8 mouse cellular contexts compared by ENCODE assay signal in the genomic region with DNA sequence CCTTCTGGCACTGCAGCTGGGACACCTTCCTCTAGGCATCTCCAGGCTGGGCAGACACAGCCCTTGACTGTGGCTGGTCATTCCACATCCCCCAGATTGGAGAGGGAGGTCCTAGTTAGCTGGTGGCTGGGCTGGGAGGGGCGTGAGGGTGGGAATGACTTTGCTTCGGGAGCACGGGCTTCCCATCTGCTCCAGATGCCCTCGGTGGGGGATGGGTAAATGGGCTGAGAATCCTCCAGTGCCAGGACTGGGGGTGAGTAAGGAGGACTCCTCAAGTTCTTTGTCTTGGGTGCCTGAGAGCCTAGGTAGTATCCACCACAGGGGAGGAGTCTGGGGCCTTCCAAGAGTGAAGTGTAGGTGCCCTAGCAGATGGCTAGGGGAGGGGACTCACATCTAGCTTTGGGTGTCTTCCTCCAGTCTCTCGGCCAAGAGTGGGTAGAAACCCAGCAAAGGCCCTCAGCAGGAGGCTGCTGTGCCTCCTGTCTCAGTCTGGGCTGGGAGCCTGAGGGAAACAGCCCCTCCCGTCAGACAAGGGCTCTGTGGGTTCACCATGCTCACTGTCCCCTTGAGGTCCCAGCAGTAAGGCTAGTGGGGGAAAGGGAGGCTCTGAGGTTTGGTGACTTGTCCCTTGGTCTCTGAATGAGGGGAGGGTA. TPM values are rescaled to one million over a fixed set of nuclear protein-coding genes. Genes with fewer than 3 reads are reported as not detected.
A peak's percentile ranks its signal among the peaks of the same experiment; 100 is the strongest.
DNase-seq lines count a peak whose midpoint lies in the region; ATAC-seq and TF ChIP-seq lines count a peak whose summit lies in the region.

No protein-coding gene starts in this region.

- H3K27me3 ChIP-seq in heart, embryonic 10.5 days (ENCODE audit: insufficient read depth, poor library complexity, severe bottlenecking), result no peaks in the 10 kb centered on the region
- no peaks in the 10 kb centered on the region for H3K27me3 ChIP-seq in E14TG2a.4 (ENCODE audit: insufficient read depth, low read length)
- no peaks in the 10 kb centered on the region for H3K27me3 ChIP-seq in forebrain, embryonic 13.5 days
- no peaks in the 10 kb centered on the region for H3K27me3 ChIP-seq in limb, embryonic 13.5 days
- peaks cover 34% of the 10 kb centered on the region for H3K27me3 ChIP-seq in liver, embryonic 12.5 days (replicated peaks)

- intact Hi-C loops in heart, postnatal 25 days (cut with DNase I), result no loop called here

- ATAC-seq in forebrain, embryonic 13.5 days, result no peak
- ATAC-seq in limb, embryonic 13.5 days (ENCODE audit: low FRiP score, low read depth), result no peak
- ATAC-seq in liver, embryonic 12.5 days, result no peak

- TF ChIP-seq CTCF in E14TG2a.4 (conservative IDR thresholded peaks at IDR 0.05; ENCODE audit: low read length), result no peak

- no peaks in the 10 kb centered on the region for H3K9me3 ChIP-seq in heart, embryonic 10.5 days
- no peaks in the 10 kb centered on the region for H3K9me3 ChIP-seq in E14TG2a.4 (ENCODE audit: low read length)
- no peaks in the 10 kb centered on the region for H3K9me3 ChIP-seq in forebrain, embryonic 13.5 days (replicated peaks)
- no peaks in the 10 kb centered on the region for H3K9me3 ChIP-seq in limb, embryonic 13.5 days
- no peaks in the 10 kb centered on the region for H3K9me3 ChIP-seq in liver, embryonic 12.5 days (replicated peaks)

- 21% methylated on average over 6 of the region's 6 CpGs for whole genome bisulfite sequencing in heart, embryonic 10.5 days
- WGBS in forebrain, embryonic 13.5 days, result 22% methylated on average over 6 of the region's 6 CpGs
- WGBS in limb, embryonic 13.5 days, result 22% methylated on average over 6 of the region's 6 CpGs
- WGBS in liver, embryonic 12.5 days (ENCODE audit: insufficient replicate concordance), result 36% methylated on average over 6 of the region's 6 CpGs

- peaks cover 99% of the 10 kb centered on the region for H3K4me1 ChIP-seq in heart, embryonic 10.5 days
- H3K4me1 ChIP-seq in E14TG2a.4 (replicated peaks; ENCODE audit: low read depth, low read length), result peaks cover 90% of the 10 kb centered on the region
- peaks cover 80% of the 10 kb centered on the region for H3K4me1 ChIP-seq in forebrain, embryonic 13.5 days
- H3K4me1 ChIP-seq in limb, embryonic 13.5 days, result peaks cover 89% of the 10 kb centered on the region
- peaks cover 82% of the 10 kb centered on the region for H3K4me1 ChIP-seq in liver, embryonic 12.5 days

- H3K27ac ChIP-seq in heart, embryonic 10.5 days, result peak overlapping the region; percentile 81
- peak overlapping the region; percentile 61 for H3K27ac ChIP-seq in forebrain, embryonic 13.5 days
- H3K27ac ChIP-seq in limb, embryonic 13.5 days, result peak overlapping the region; percentile 67
- no peak overlapping the region for H3K27ac ChIP-seq in liver, embryonic 12.5 days

- H3K4me3 ChIP-seq in heart, embryonic 10.5 days, result peak overlapping the region; percentile 19; the same call in 1 of the 2 replicates
- H3K4me3 ChIP-seq in E14TG2a.4 (replicated peaks; ENCODE audit: low read length), result peak overlapping the region; percentile 90
- H3K4me3 ChIP-seq in forebrain, embryonic 13.5 days, result no peak overlapping the region
- peak overlapping the region; percentile 90; the same call in 1 of the 2 replicates for H3K4me3 ChIP-seq in limb, embryonic 13.5 days
- H3K4me3 ChIP-seq in liver, embryonic 12.5 days, result no peak overlapping the region

- peak overlapping the region; percentile 45; the same call in 1 of the 2 replicates for H3K9ac ChIP-seq in forebrain, embryonic 13.5 days
- H3K9ac ChIP-seq in limb, embryonic 13.5 days, result peak overlapping the region; percentile 57
- no peak overlapping the region for H3K9ac ChIP-seq in liver, embryonic 12.5 days

- no peak for DNase-seq in heart, embryonic 10.5 days (ENCODE audit: low spot score)
- DNase-seq in heart, postnatal 25 days (ENCODE audit: low spot score), result no peak
- no peak for DNase-seq in frontal cortex, postnatal 14 days (ENCODE audit: low spot score in 2 of 2)
- no peak for DNase-seq in gastrocnemius, adult 18-20 months (ENCODE audit: low spot score)

- H3K4me2 ChIP-seq in forebrain, embryonic 13.5 days, result 0 out of 2 replicates have a peak overlapping the region, but pooled peaks have one; percentile 7
- peak overlapping the region; percentile 100 for H3K4me2 ChIP-seq in limb, embryonic 13.5 days (replicated peaks)
- H3K4me2 ChIP-seq in liver, embryonic 12.5 days, result no peak overlapping the region

- no peaks in the 10 kb centered on the region for H3K36me3 ChIP-seq in heart, embryonic 10.5 days
- H3K36me3 ChIP-seq in E14TG2a.4 (ENCODE audit: insufficient read depth, low read length), result peaks cover 8% of the 10 kb centered on the region
- 0 out of 2 replicates have a peak, but pooled peaks cover 5% of the 10 kb centered on the region for H3K36me3 ChIP-seq in forebrain, embryonic 13.5 days (ENCODE audit: poor library complexity, severe bottlenecking)
- peaks cover 2% of the 10 kb centered on the region; the same call in 1 of the 2 replicates for H3K36me3 ChIP-seq in limb, embryonic 13.5 days
- H3K36me3 ChIP-seq in liver, embryonic 12.5 days, result no peaks in the 10 kb centered on the region

RNA-seq across cellular contexts. Expression of a gene that starts 4.5 kb away (rescaled TPM):
- polyA plus RNA-seq in heart, embryonic 10.5 days (2016; fragmentation: Nextera tagmentation; extraction: Ambion mirVana), result 13.9 and 20.7 TPM in 2 replicates
- 10 to 100 TPM; 16.6 to 20.3 TPM for total RNA-seq in heart, postnatal 25 days (2021)
- polyA plus RNA-seq in forebrain, embryonic 13.5 days (2015; fragmentation: Nextera tagmentation; extraction: Ambion mirVana), result 16.7 and 19.4 TPM in 2 replicates
- 32.0 and 39.4 TPM in 2 replicates for polyA plus RNA-seq in limb, embryonic 13.5 days (2015; fragmentation: Nextera tagmentation; extraction: Ambion mirVana)
- polyA plus RNA-seq in liver, embryonic 12.5 days (2016; fragmentation: Nextera tagmentation; extraction: Ambion mirVana), result 6.1 and 7.3 TPM in 2 replicates
- 1 to 10 TPM; 4.0 to 7.3 TPM for total RNA-seq in gastrocnemius, adult 18-20 months (2021)

RNA-seq across cellular contexts. Expression of a gene that starts 25.8 kb away (rescaled TPM):
- polyA plus RNA-seq in heart, embryonic 10.5 days (2016; fragmentation: Nextera tagmentation; extraction: Ambion mirVana), result 116 and 130 TPM in 2 replicates
- 100 to 1,000 TPM; 129 to 141 TPM for total RNA-seq in heart, postnatal 25 days (2021)
- polyA plus RNA-seq in forebrain, embryonic 13.5 days (2015; fragmentation: Nextera tagmentation; extraction: Ambion mirVana), result 142 and 149 TPM in 2 replicates
- polyA plus RNA-seq in limb, embryonic 13.5 days (2015; fragmentation: Nextera tagmentation; extraction: Ambion mirVana), result 105 and 106 TPM in 2 replicates
- 76.2 and 81.9 TPM in 2 replicates for polyA plus RNA-seq in liver, embryonic 12.5 days (2016; fragmentation: Nextera tagmentation; extraction: Ambion mirVana)
- total RNA-seq in gastrocnemius, adult 18-20 months (2021), result 100 to 1,000 TPM; 108 to 113 TPM

RNA-seq across cellular contexts. Expression of a gene that starts 39.4 kb away (rescaled TPM):
- 9.5 and 17.5 TPM in 2 replicates for polyA plus RNA-seq in heart, embryonic 10.5 days (2016; fragmentation: Nextera tagmentation; extraction: Ambion mirVana)
- total RNA-seq in heart, postnatal 25 days (2021), result 1 to 10 TPM; 3.5 to 4.2 TPM
- polyA plus RNA-seq in forebrain, embryonic 13.5 days (2015; fragmentation: Nextera tagmentation; extraction: Ambion mirVana), result 15.7 and 17.3 TPM in 2 replicates
- 24.9 and 26.3 TPM in 2 replicates for polyA plus RNA-seq in limb, embryonic 13.5 days (2015; fragmentation: Nextera tagmentation; extraction: Ambion mirVana)
- polyA plus RNA-seq in liver, embryonic 12.5 days (2016; fragmentation: Nextera tagmentation; extraction: Ambion mirVana), result 13.3 and 14.3 TPM in 2 replicates
- 1 to 10 TPM; 2.7 to 2.9 TPM for total RNA-seq in gastrocnemius, adult 18-20 months (2021)

RNA-seq across cellular contexts. Expression of a gene that starts 40.7 kb away (rescaled TPM):
- 13.7 and 16.9 TPM in 2 replicates for polyA plus RNA-seq in heart, embryonic 10.5 days (2016; fragmentation: Nextera tagmentation; extraction: Ambion mirVana)
- 10 to 100 TPM in 1 of 2 experiments, 1 to 10 TPM in 1; 9.8 to 12.0 TPM for total RNA-seq in heart, postnatal 25 days (2021)
- 2.3 and 2.7 TPM in 2 replicates for polyA plus RNA-seq in forebrain, embryonic 13.5 days (2015; fragmentation: Nextera tagmentation; extraction: Ambion mirVana)
- 35.6 and 35.9 TPM in 2 replicates for polyA plus RNA-seq in limb, embryonic 13.5 days (2015; fragmentation: Nextera tagmentation; extraction: Ambion mirVana)
- 4.7 and 5.0 TPM in 2 replicates for polyA plus RNA-seq in liver, embryonic 12.5 days (2016; fragmentation: Nextera tagmentation; extraction: Ambion mirVana)
- total RNA-seq in gastrocnemius, adult 18-20 months (2021), result 1 to 10 TPM; 4.1 to 5.0 TPM

RNA-seq across cellular contexts. Expression of a gene that starts 40.8 kb away (rescaled TPM):
- polyA plus RNA-seq in heart, embryonic 10.5 days (2016; fragmentation: Nextera tagmentation; extraction: Ambion mirVana), result 78.3 and 85.5 TPM in 2 replicates
- total RNA-seq in heart, postnatal 25 days (2021), result 100 to 1,000 TPM; 149 TPM
- polyA plus RNA-seq in forebrain, embryonic 13.5 days (2015; fragmentation: Nextera tagmentation; extraction: Ambion mirVana), result 48.0 and 53.2 TPM in 2 replicates
- 56.6 and 60.0 TPM in 2 replicates for polyA plus RNA-seq in limb, embryonic 13.5 days (2015; fragmentation: Nextera tagmentation; extraction: Ambion mirVana)
- 69.2 and 74.2 TPM in 2 replicates for polyA plus RNA-seq in liver, embryonic 12.5 days (2016; fragmentation: Nextera tagmentation; extraction: Ambion mirVana)
- total RNA-seq in gastrocnemius, adult 18-20 months (2021), result 100 to 1,000 TPM in 1 of 2 experiments, 10 to 100 TPM in 1; 91.1 to 101 TPM

Comparison
In these comparisons a context has a peak if more than half of its experiments do, and no peak if none do; other contexts are left out.
1. H3K4me3 ChIP-seq: peak in heart, embryonic 10.5 days (single experiment), E14TG2a.4 (single experiment) and limb, embryonic 13.5 days (single experiment); none in forebrain, embryonic 13.5 days (single experiment) and liver, embryonic 12.5 days (single experiment).